Mouse (Mus musculus) MEL (cell line): ENCODE data around the gene Slc39a9. TPM values are rescaled to one million over a fixed set of nuclear protein-coding genes. Genes with fewer than 3 reads are reported as not detected.

ENCODE experiments used
- DNase-seq: peaks from one replicate; pipeline ENCODE4 v3.0.0; 2011; ENCODE audit warnings: low read depth, low spot score
- H3K27ac ChIP-seq: 2 replicates; pipeline ENCODE4 v1.5.1; 2012; ENCODE audit warnings: low read depth, mild to moderate bottlenecking, control low read depth, low read length, moderate library complexity; ENCODE audit not compliant: control insufficient read depth
- H3K27me3 ChIP-seq, 2 experiments: fragments of 150-350 bp in 1 of 2; sonication (generic) in 1 of 2; 2 replicates each; pipeline ENCODE4 v1.6.1; 2012; ENCODE audit warnings: low read length in 2 of 2, mild to moderate bottlenecking in 2 of 2, improper control_type of control experiment in 1 of 2, moderate library complexity in 1 of 2; ENCODE audit not compliant: insufficient read depth in 2 of 2, control insufficient read depth in 1 of 2
- H3K36me3 ChIP-seq, 2 experiments: 2 replicates each; pipeline ENCODE4 v1.6.1; 2012 to 2014; ENCODE audit warnings: low read length in 2 of 2, improper control_type of control experiment in 1 of 2, inconsistent platforms in 1 of 2, mild to moderate bottlenecking in 1 of 2; ENCODE audit not compliant: insufficient read depth in 2 of 2, control insufficient read depth in 1 of 2
- H3K4me1 ChIP-seq, 2 experiments: fragments of 150-350 bp in 1 of 2; sonication (generic) in 1 of 2; 2 replicates each; pipeline ENCODE4 v1.6.1; 2012; ENCODE audit warnings: low read length in 2 of 2, improper control_type of control experiment in 1 of 2, mild to moderate bottlenecking in 1 of 2; ENCODE audit not compliant: insufficient read depth in 2 of 2, control insufficient read depth in 1 of 2
- H3K4me3 ChIP-seq, 2 experiments: fragments of 150-350 bp in 1 of 2; sonication (generic) in 1 of 2; 2 replicates each; pipeline ENCODE4 v1.5.1; 2012; ENCODE audit warnings: low read depth in 2 of 2, low read length in 2 of 2, mild to moderate bottlenecking in 2 of 2, moderate library complexity in 2 of 2, control low read depth in 1 of 2, improper control_type of control experiment in 1 of 2; ENCODE audit not compliant: control insufficient read depth in 1 of 2, insufficient read depth in 1 of 2
- H3K79me2 ChIP-seq: 2 replicates; pipeline ENCODE4 v1.6.1; 2012; ENCODE audit warnings: mild to moderate bottlenecking, low read length, moderate library complexity; ENCODE audit not compliant: control insufficient read depth, poor library complexity, insufficient read depth
- H3K9ac ChIP-seq: 2 replicates; pipeline ENCODE4 v1.6.1; 2012; ENCODE audit warnings: low read depth, mild to moderate bottlenecking, control low read depth, low read length, moderate library complexity; ENCODE audit not compliant: control insufficient read depth, poor library complexity, severe bottlenecking
- H3K9me3 ChIP-seq: fragments of 150-350 bp; sonication (generic); replicated peaks from 2 replicates; pipeline ENCODE4 v1.6.1; 2012; ENCODE audit warnings: mild to moderate bottlenecking, low read length, improper control_type of control experiment, moderate library complexity; ENCODE audit not compliant: insufficient read depth
- EP300 ChIP-seq, 2 experiments: IDR thresholded peaks; 2 replicates each; pipeline ENCODE4 v1.6.1; 2011; ENCODE audit warnings: improper control_type of control experiment in 2 of 2, low read length in 2 of 2, low read depth in 1 of 2, mild to moderate bottlenecking in 1 of 2
- GABPA ChIP-seq: IDR thresholded peaks from 2 replicates; pipeline ENCODE4 v1.6.1; 2012; ENCODE audit warnings: low read depth, mild to moderate bottlenecking, inconsistent platforms, low read length, improper control_type of control experiment, moderate library complexity
- NELFE ChIP-seq: IDR thresholded peaks from 2 replicates; pipeline ENCODE4 v1.6.1; 2011; ENCODE audit warnings: low read depth, low read length, improper control_type of control experiment
- NRF1 ChIP-seq: IDR thresholded peaks from 2 replicates; pipeline ENCODE4 v1.6.1; 2014; ENCODE audit warnings: low read depth, mild to moderate bottlenecking, inconsistent platforms, low read length, improper control_type of control experiment, moderate library complexity; ENCODE audit not compliant: poor library complexity, insufficient read depth, severe bottlenecking
- UBTF ChIP-seq: IDR thresholded peaks from 2 replicates; pipeline ENCODE4 v1.6.1; 2012; ENCODE audit warnings: low read depth, mild to moderate bottlenecking, inconsistent platforms, low read length, improper control_type of control experiment, moderate library complexity, borderline replicate concordance; ENCODE audit not compliant: insufficient read depth
- USF2 ChIP-seq, 2 experiments: IDR thresholded peaks; 2 replicates each; pipeline ENCODE4 v1.6.1; 2011 to 2012; ENCODE audit warnings: improper control_type of control experiment in 2 of 2, low read length in 2 of 2, borderline replicate concordance in 1 of 2, inconsistent platforms in 1 of 2, low read depth in 1 of 2, mild to moderate bottlenecking in 1 of 2; ENCODE audit not compliant: insufficient read depth in 1 of 2
- ZKSCAN1 ChIP-seq: IDR thresholded peaks from 2 replicates; pipeline ENCODE4 v1.6.1; 2012; ENCODE audit warnings: low read depth, mild to moderate bottlenecking, inconsistent platforms, low read length, improper control_type of control experiment, moderate library complexity
- ZMIZ1 ChIP-seq: IDR thresholded peaks from 2 replicates; pipeline ENCODE4 v1.6.1; 2012; ENCODE audit warnings: low read depth, mild to moderate bottlenecking, inconsistent platforms, low read length, improper control_type of control experiment, moderate library complexity
- ZNF384 ChIP-seq: IDR thresholded peaks from 2 replicates; pipeline ENCODE4 v1.6.1; 2012; ENCODE audit warnings: low read depth, mild to moderate bottlenecking, inconsistent platforms, low read length, improper control_type of control experiment
- polyA plus RNA-seq, 2 experiments: library from polyadenylated mRNA; stranded (reverse) in 1 of 2; unstranded in 1 of 2; fragments of >175 nt in 1 of 2; fragments of >200 nt in 1 of 2; gene quantifications; 2 replicates each; pipeline versions ENCODE4 v1.2.1 to v1.2.4; 2012; ENCODE audit warnings: low replicate concordance in 2 of 2, low read depth in 1 of 2; ENCODE audit not compliant: insufficient read length in 2 of 2, insufficient read depth in 1 of 2, missing spikeins in 1 of 2
- total RNA-seq: library from RNA; depleted of rRNA; stranded (reverse); fragments of 300-350 nt; gene quantifications from 2 replicates; pipeline ENCODE4 v1.2.3, GENCODE M21; 2012

Gene Slc39a9
- total and polyA plus RNA-seq, 3 experiments, result 13.1 to 34.4 TPM; not detected in 1

DNA sequence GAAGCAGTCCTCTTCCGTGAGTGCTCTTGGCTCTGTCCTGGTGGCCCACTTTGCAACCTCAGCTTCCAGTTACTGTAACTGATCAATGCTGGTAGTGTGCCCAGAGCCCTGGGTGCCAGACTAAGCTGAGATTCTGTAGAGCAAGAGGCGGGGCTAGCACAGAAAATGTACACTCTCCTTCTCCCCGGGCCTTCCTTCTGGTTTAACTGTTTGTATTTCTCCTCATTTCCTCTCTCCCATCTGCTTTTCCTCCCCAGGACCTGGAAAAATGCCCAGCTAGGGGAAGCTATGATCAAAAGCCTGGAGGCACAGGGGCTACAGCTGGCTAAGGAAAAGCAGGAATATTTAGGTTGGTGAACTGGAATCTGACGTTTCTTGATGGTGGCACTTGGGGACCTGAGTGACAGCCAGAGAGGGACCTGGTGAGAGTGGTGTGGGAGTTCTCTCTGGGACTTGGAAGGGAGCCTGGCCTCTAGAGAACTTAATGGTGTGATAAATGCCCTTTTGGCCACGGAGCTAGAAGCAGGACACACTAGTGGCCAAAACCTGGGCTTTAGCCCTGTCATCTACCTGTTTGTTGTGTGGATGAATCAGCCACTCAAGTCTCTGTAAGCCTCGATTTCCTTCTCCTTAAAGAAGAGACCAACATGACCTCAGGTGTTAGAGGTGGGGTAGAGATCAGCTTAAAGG lies 63.4 kb downstream of the Slc39a9 start:
- no peak overlapping the region for H3K4me3 ChIP-seq
- no peaks in the 10 kb centered on the region for H3K36me3 ChIP-seq
- H3K79me2 ChIP-seq, result no peaks in the 10 kb centered on the region
- TF ChIP-seq USF2 (IDR thresholded peaks at IDR 0.05; ENCODE audit: borderline replicate concordance in 1 of 2, insufficient read depth in 1 of 2, low read depth in 1 of 2, low read length in 2 of 2), result no peak
- TF ChIP-seq UBTF, result no peak
- TF ChIP-seq NRF1, result no peak
- TF ChIP-seq NELFE, result no peak
- no peak overlapping the region for H3K27ac ChIP-seq
- no peak overlapping the region for H3K9ac ChIP-seq
- no peaks in the 10 kb centered on the region for H3K4me1 ChIP-seq
- H3K27me3 ChIP-seq, result peaks cover 4 to 15% of the 10 kb centered on the region in 2 experiments; a peak in 3 of 4 replicates
- H3K9me3 ChIP-seq, result no peaks in the 10 kb centered on the region
- no peak for DNase-seq

DNA sequence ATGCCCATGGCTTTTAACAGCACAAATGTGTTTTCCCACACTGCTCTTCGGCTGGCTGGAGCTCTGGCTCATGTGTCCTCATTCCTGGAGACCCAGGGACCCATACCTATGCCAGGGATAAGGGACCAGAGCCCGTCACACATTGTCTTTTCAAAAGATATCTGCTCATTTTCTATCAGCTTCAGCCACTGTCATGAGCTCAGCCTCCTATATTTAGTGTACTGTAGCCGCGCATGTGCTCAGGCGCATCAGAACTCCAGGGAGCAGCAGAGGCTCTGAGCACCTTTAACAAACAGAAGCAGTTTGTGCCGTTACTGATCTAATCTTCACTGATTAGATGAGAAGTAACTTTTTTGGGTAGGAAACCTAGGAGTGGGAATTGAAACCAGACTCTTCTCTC lies 72.2 kb downstream of the Slc39a9 start:
- Histone ChIP-seq H3K27me3 (peaks cover 1 to 5% of the 10 kb centered on the region in 2 experiments; a peak in 3 of 4 replicates), H3K9ac (no peak overlapping the region), H3K4me1 (peaks cover 12 to 24% of the 10 kb centered on the region in 2 experiments), H3K79me2 (no peaks in the 10 kb centered on the region), H3K27ac (no peak overlapping the region), H3K4me3 (no peak overlapping the region; a peak in 1 of 4 replicates), H3K36me3 (peaks cover 0 to 7% of the 10 kb centered on the region in 2 experiments; a peak in 2 of 4 replicates), H3K9me3 (no peaks in the 10 kb centered on the region)
- TF ChIP-seq NRF1, result peak; percentile 32; the same call in 1 of the 2 replicates
- TF ChIP-seq ZMIZ1, result no peak
- TF ChIP-seq GABPA, result no peak
- no peak for TF ChIP-seq ZNF384
- DNase-seq, result no peak

DNA sequence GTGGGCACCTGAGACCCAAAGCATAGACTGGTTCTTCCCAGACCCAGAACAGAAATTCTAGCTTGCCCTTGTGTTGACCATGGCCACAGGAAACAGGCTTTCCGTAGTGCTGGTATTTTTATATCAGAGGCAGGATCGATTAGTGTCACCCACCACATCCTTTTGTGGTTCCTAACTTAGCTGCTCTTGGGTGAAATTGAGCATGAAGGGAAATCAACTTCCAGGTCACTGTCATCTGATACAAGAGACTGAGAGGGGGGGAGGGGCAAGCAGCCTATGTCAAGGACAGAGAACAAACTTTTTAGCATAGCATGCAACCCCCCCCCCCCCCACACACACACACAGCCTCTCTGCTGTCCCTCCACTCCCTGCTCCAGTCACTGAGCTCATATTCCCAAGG lies 75.5 kb downstream of the Slc39a9 start:
- Histone ChIP-seq H3K4me1 (peaks cover 12 to 24% of the 10 kb centered on the region in 2 experiments), H3K36me3 (peaks cover 0 to 7% of the 10 kb centered on the region in 2 experiments; a peak in 2 of 4 replicates), H3K79me2 (no peaks in the 10 kb centered on the region)
- TF ChIP-seq EP300 (IDR thresholded peaks at IDR 0.05; ENCODE audit: low read depth in 1 of 2, low read length in 2 of 2), result peak in 1 of 2 experiments; percentile 20; a peak in 2 of 4 replicates
- no peak for TF ChIP-seq ZKSCAN1
- TF ChIP-seq, all 39 proteins: peak for 1
- peak; percentile 39 for DNase-seq
- Histone ChIP-seq H3K4me3 (no peak overlapping the region), H3K27me3 (no peaks in the 10 kb centered on the region), H3K9ac (no peak overlapping the region), H3K9me3 (no peaks in the 10 kb centered on the region), H3K27ac (no peak overlapping the region)
